ENCODE assay signal across 9 mouse cellular contexts in genomic region chr10:69872182-69872741, GRCm38 (mm10).
DNase-seq lines count a peak whose midpoint lies in the region; ATAC-seq and TF ChIP-seq lines count a peak whose summit lies in the region.
"Had no signal": no experiment of that assay in that cellular context is flagged by ENCODE, and none has a peak within 500 bp of the region (broad histone marks: within the 10 kb centered on the region; RNA-seq: fewer than 3 reads in every experiment).

No protein-coding gene starts in this region.

- no peak overlapping the region for H3K4me3 ChIP-seq in layer of hippocampus, adult 2 months
- H3K4me3 ChIP-seq: neural tube, embryonic 13.5 days had no signal

- no peak for TF ChIP-seq CTCF in layer of hippocampus, adult 2 months (conservative IDR thresholded peaks at IDR 0.05)

- no peak for DNase-seq in layer of hippocampus, adult 2 months (ENCODE audit: low spot score in 2 of 2)
- no peak for DNase-seq in layer of hippocampus, postnatal 10 days (ENCODE audit: low spot score in 2 of 2)
- DNase-seq in brain, adult 2 months (ENCODE audit: low read depth, low spot score), result peak; percentile 78
- DNase-seq in heart, postnatal 10 days, result peak; percentile 63 to 72
- DNase-seq in skeletal muscle tissue, adult 2 months (ENCODE audit: low read depth, low spot score), result peak; percentile 73
- no peak for DNase-seq in T-cell, adult 2 months (ENCODE audit: low spot score)

- intact Hi-C loops in heart, postnatal 10 days (cut with DNase I), result no loop called here

- peak overlapping the region; percentile 32; the same call in 1 of the 2 replicates for H3K27ac ChIP-seq in layer of hippocampus, adult 2 months
- H3K27ac ChIP-seq: neural tube, embryonic 13.5 days had no signal

- no peak for ATAC-seq in megakaryocyte-erythroid progenitor cell, adult 5-6 weeks (replicated peaks; ENCODE audit: low FRiP score, low TSS enrichment, poor library complexity, severe bottlenecking)
- no peak for ATAC-seq in megakaryocyte, adult 5-6 weeks (ENCODE audit: poor library complexity, severe bottlenecking)

Comparison
In these comparisons a context has a peak if more than half of its experiments do, and no peak if none do; other contexts are left out.
1. DNase-seq: peak in brain, adult 2 months (single experiment), heart, postnatal 10 days (2 of 2) and skeletal muscle tissue, adult 2 months (single experiment); none in layer of hippocampus, adult 2 months (0 of 2), layer of hippocampus, postnatal 10 days (0 of 2) and T-cell, adult 2 months (single experiment).